Mouse (Mus musculus) CH12.LX (cell line): Measurements from ENCODE around the gene Lrrc8a.

Experiments
- BHLHE40 ChIP-seq: IDR thresholded peaks from 2 replicates; pipeline ENCODE4 v1.6.1; 2011; ENCODE audit warnings: mild to moderate bottlenecking, low read depth, low read length, improper control_type of control experiment
- CHD2 ChIP-seq: IDR thresholded peaks from 2 replicates; pipeline ENCODE4 v1.6.1; 2011; ENCODE audit warnings: low read length, improper control_type of control experiment
- CTCF ChIP-seq, 2 experiments: IDR thresholded peaks in 1 of 2; conservative IDR thresholded peaks in 1 of 2; 2 replicates each; pipeline ENCODE4 v1.5.1; 2011 to 2012; ENCODE audit warnings: low read depth in 2 of 2, low read length in 2 of 2, improper control_type of control experiment in 1 of 2, inconsistent platforms in 1 of 2, mild to moderate bottlenecking in 1 of 2, moderate library complexity in 1 of 2
- E2F4 ChIP-seq: IDR thresholded peaks from 2 replicates; pipeline ENCODE4 v1.6.1; 2011; ENCODE audit warnings: low read depth, low read length, improper control_type of control experiment; ENCODE audit not compliant: insufficient replicate concordance
- ELF1 ChIP-seq: IDR thresholded peaks from 2 replicates; pipeline ENCODE4 v1.6.1; 2014; ENCODE audit warnings: low read depth, mild to moderate bottlenecking, inconsistent platforms, low read length, improper control_type of control experiment
- EP300 ChIP-seq: IDR thresholded peaks from 2 replicates; pipeline ENCODE4 v1.6.1; 2011; ENCODE audit warnings: low read length, improper control_type of control experiment
- HCFC1 ChIP-seq: IDR thresholded peaks from 2 replicates; pipeline ENCODE4 v1.6.1; 2012; ENCODE audit warnings: low read depth, mild to moderate bottlenecking, inconsistent platforms, low read length, improper control_type of control experiment
- NRF1 ChIP-seq: IDR thresholded peaks from 2 replicates; pipeline ENCODE4 v1.6.1; 2014; ENCODE audit warnings: low read depth, mild to moderate bottlenecking, inconsistent platforms, low read length, improper control_type of control experiment, moderate library complexity
- POLR2A ChIP-seq: IDR thresholded peaks from 2 replicates; pipeline ENCODE4 v1.6.1; 2011; ENCODE audit warnings: low read depth, mild to moderate bottlenecking, improper control_type of control experiment, low read length
- POLR2AphosphoS2 ChIP-seq: IDR thresholded peaks from 2 replicates; pipeline ENCODE4 v1.6.1; 2011; ENCODE audit warnings: low read depth, low read length, improper control_type of control experiment
- RAD21 ChIP-seq: IDR thresholded peaks from 2 replicates; pipeline ENCODE4 v1.6.1; 2011; ENCODE audit warnings: low read depth, mild to moderate bottlenecking, low read length, improper control_type of control experiment, moderate library complexity
- TCF12 ChIP-seq: IDR thresholded peaks from 2 replicates; pipeline ENCODE4 v1.6.1; 2014; ENCODE audit warnings: low read depth, mild to moderate bottlenecking, inconsistent platforms, low read length, improper control_type of control experiment
- UBTF ChIP-seq: IDR thresholded peaks from 2 replicates; pipeline ENCODE4 v1.6.1; 2012; ENCODE audit warnings: low read depth, mild to moderate bottlenecking, inconsistent platforms, low read length, improper control_type of control experiment, moderate library complexity
- USF2 ChIP-seq: conservative IDR thresholded peaks from 2 replicates; pipeline ENCODE4 v1.6.1; 2011; ENCODE audit warnings: low read depth, low read length, improper control_type of control experiment

GRCm38 (mm10) chr2:30259131-30260064 lies 21.9 kb downstream of the Lrrc8a start:
- no peak for TF ChIP-seq E2F4
- no peak for TF ChIP-seq POLR2A
- no peak for TF ChIP-seq BHLHE40
- no peak for TF ChIP-seq RAD21
- no peak for TF ChIP-seq POLR2AphosphoS2
- TF ChIP-seq USF2, result no peak
- TF ChIP-seq CTCF (conservative IDR thresholded peaks at IDR 0.05 in 1 of 2, IDR thresholded peaks at IDR 0.05 in 1 of 2; ENCODE audit: low read depth in 2 of 2, low read length in 2 of 2), result no peak
- no peak for TF ChIP-seq CHD2
- TF ChIP-seq TCF12, result no peak
- TF ChIP-seq UBTF, result no peak
- TF ChIP-seq NRF1, result no peak
- no peak for TF ChIP-seq EP300
- TF ChIP-seq HCFC1, result no peak
- TF ChIP-seq ELF1, result no peak
